Mouse (Mus musculus) thymus, postnatal 25 days (tissue): ENCODE results near the gene Rtel1.
A peak's percentile ranks its signal among the peaks of the same experiment; 100 is the strongest.

Experiments used
- DNase-seq: peaks from one replicate; pipeline ENCODE4 v3.0.0; 2022

The Rtel1 gene

DNA sequence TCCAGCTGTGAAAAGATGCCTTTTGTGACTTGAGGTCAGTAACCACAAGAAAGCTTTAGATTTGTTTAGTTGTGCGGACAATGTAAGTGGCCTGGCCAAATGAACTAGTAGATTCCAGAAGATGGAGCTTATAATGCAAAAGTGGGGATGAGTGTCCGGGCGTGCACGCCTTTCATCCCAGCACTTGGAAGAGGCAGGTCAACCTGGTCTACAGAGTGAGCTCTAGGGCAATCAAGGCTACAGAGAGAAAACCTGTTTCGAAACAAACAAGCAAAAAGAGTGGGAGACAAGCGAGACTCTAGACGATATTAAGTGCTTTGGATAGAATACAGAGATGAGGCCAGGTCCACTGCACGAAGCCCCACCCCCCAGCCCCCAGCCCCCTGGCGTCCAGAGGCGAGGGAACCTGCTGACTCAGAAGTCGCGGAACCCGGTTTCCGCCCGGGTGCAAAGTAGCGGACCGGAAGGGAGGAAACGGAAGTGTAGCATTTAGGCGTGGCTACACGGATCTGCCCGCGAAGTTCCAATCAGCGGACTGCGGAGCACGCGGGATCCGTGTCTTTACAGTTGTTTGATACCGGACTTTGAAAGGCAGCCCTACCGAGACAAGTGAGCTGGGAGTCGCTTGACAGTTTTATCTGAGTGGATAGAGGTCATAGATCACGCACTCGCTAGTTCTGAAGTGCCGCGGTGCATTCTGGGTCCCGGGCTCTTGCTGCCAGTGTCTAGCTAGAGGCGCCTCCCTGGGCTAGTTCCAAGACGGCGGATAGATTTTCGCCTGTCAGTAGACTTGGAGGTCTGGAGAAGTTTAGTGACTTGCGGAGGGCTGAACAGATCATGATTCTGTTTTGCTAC, at the start of gene Rtel1:
Gene Rtel1, plus strand, starts transcription at position 492 of the 855 bp plus-strand sequence.
- DNase-seq = peak; percentile 86

DNA sequence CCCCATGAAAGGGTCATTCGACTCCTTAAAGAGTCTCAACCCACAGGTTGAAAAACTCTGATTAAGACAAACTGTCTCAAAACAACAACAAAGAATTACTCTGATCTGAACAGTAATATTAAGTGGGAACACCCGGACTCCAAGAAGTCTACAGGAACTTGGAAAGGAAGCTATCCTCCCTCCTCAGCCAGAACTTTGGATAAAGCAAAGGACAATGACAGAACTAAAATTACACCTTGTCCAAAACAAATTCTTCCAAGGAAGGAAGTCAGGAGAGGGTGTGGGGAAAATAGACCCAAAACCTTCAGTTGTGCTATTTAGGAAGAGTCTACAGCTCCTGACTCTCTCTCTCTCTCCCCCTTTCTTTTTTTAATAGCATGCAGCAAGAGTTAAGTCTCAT, 47.4 kb upstream of the Rtel1 start:
- DNase-seq = no peak

DNA sequence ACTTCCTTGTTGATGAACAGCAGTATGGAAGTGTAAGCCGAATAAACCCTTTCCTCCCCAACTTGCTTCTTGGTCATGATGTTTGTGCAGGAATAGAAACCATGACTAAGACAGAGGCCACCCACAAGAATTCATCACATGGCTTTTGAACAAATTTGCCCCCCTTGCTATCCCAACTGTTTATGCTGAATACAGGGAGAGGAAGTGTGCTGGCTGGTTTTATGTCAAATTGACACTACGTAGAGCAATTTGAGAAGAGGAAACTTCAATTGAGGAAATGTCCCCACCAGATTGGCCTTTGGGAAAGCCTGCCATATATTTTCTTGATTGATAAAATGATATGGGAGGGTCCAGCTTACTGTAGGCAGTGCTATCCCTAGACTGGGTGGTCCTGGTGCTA, 45.7 kb upstream of the Rtel1 start:
- no peak for DNase-seq

DNA sequence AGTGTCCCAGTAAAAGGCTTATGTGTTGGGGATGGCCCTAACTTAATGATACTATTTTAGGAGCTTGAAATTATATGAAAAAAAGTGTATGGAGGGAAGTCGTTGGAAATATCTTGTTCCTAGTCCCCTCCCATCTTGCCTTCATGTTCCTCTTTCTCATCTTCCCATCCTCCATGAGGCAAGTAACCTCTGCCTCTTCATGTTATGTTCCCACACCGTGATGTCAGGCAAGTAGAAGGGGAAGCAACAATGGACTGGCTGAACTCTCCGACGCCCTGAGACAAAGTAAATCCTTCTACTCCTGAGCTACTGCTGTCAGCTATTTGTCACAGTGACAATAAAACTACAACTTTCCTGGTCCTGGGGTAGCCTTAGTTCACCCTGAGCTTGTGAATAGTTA, 44.9 kb upstream of the Rtel1 start:
- no peak for DNase-seq

DNA sequence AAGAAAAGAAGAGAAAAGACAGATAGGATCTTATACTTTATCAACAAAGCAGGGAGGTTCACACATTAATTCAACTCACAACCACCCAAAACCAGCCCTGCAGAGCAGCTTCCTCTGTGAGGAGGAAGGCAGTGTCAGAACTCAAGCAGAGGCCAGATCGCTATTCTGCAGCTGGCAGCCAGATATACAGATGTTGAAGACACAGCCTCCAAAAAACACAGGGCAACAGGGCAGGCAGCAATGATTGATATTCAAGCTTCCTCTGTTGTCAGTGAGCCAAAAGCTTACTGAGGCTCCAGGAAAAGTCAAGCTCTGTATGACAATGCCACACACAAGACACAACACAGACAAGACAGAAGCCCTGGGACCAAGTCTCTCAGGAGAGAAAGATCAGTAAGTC, 42.8 kb upstream of the Rtel1 start:
- no peak for DNase-seq

DNA sequence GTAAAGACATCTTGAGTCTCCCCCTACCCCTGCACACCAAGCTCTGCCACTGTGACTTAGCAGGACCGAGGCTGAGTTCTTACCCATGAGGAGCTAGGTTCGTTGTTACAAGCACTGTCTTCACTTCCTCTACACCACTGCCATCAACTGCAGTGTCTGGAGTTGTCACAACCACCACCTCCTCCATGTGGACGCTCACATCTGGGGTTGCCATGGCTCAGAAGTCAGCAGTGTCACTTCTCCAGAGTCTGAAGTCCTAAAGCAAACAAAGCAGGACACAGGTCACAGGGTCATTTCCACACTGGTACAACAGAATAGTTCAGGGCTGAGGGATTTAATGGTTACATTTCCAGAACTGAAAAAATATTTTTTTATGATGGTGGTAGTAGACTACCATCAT, 41.7 kb upstream of the Rtel1 start:
- DNase-seq = no peak

DNA sequence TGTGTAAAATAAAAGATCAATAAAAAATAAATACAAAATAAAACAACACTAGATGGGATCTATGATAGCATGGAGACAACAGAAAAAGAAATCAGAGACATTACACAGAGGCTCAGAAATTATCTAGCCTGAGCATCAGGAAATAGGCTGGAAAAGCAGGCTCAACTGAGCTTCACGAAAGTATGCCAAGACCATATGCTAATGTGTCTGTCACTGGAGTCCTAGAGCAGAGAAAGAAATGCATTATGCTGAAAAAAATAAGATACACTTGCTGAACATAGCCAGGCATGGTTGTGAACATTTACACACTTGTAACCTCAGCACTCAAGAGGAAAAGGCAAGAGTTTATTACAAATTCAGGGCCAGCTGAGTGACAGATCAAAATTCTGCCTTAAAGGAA, 39.6 kb upstream of the Rtel1 start:
- DNase-seq = no peak

- DNase-seq = no peak
These were observed 32.8 kb upstream of the Rtel1 start for GRCm38 (mm10) chr2:181286629-181287337.

- DNase-seq = peak; percentile 88
These were observed 32.1 kb upstream of the Rtel1 start for GRCm38 (mm10) chr2:181287338-181287957.

GRCm38 (mm10) chr2:181287958-181288350, 31.6 kb upstream of the Rtel1 start, which contains the start of gene Gmeb2:
TSS of gene Gmeb2 (minus strand) at chr2:181288035.
- peak; percentile 91 for DNase-seq

- DNase-seq = no peak
These were observed 30.8 kb upstream of the Rtel1 start for GRCm38 (mm10) chr2:181288691-181289090.

- no peak for DNase-seq
These were observed 28.6 kb upstream of the Rtel1 start for GRCm38 (mm10) chr2:181290937-181291336.

DNA sequence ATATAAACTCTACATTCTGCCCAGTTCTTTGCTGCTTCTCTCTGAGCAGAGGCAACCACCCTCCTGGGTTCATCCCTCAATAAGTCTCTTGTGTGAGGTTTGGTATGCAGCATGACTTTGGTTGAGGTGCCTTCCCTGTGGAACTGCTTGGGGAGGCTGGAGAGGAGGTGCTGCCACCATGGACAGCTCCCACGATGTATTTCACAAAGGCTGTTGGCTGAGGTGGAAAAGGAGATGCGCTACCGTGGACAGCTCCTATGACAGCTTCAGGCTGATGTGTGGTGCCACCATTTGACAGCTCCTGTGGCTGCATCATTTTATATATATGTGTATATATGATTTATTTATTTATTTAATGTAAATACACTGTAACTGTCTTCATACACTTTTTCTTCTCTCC, 17.5 kb upstream of the Rtel1 start:
- DNase-seq = peak; percentile 35

- no peak for DNase-seq
These were observed 14.6 kb upstream of the Rtel1 start for GRCm38 (mm10) chr2:181304944-181305343.

DNA sequence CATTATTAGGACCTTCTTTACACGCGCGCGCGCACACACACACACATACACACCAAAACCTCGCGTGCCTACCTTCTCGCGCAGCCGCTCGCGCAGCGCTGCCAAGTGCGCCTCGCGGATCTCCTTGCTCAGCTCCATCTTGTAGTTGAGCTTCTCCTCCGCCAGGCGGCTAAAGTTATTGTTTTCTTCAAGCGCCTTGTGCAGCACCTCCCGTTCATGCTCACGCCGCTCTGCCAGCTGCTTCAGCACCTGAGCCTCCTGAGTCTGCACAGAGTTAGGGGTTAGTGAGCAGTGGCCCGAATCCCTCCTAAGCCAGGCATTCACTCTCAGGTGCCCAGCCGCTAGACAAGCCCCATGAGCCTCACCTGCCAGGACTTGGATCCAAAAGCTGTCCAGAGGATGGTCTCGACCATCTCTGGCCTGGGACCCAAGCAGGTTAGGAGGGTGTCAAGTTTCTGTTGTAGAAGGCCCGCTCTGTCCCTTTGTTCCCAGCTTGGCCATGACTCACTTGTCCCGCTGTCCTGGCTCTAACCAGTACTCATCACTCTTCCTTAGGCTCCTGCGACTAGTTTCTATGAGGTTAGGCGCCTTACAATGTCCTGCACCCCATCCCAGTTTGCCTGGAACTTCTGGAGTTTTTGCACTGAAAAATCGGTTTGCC, 12.3 kb upstream of the Rtel1 start:
- peak; percentile 74 for DNase-seq

GRCm38 (mm10) chr2:181312435-181312834, 7.1 kb upstream of the Rtel1 start:
- no peak for DNase-seq

DNA sequence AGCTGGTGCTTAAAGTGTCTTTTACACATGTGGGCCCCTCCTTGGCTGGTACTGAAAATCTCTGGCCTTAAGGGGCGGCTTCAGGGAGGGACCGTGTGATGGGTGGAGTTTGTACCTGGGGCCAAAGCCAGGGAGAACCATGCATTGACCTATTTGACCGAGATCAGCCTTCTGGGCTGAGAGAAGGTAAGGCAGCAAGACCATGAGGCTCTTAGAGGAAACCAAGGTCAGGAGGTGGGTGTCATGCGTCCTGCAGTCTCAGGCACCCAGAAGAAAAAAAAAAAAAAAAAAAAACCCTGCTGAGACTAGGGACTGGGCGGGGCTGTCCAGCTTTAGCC, 6.6 kb upstream of the Rtel1 start:
- no peak for DNase-seq

GRCm38 (mm10) chr2:181313344-181314079, 6.0 kb upstream of the Rtel1 start:
- no peak for DNase-seq

GRCm38 (mm10) chr2:181314080-181314810, 5.3 kb upstream of the Rtel1 start, which contains the start of gene Stmn3:
TSS of gene Stmn3 (minus strand) at chr2:181314500.
- no peak for DNase-seq

- no peak for DNase-seq
These were observed 562 bp downstream of the Rtel1 start for GRCm38 (mm10) chr2:181320103-181320499.

GRCm38 (mm10) chr2:181322136-181322535, 2.6 kb downstream of the Rtel1 start:
- DNase-seq = no peak

DNA sequence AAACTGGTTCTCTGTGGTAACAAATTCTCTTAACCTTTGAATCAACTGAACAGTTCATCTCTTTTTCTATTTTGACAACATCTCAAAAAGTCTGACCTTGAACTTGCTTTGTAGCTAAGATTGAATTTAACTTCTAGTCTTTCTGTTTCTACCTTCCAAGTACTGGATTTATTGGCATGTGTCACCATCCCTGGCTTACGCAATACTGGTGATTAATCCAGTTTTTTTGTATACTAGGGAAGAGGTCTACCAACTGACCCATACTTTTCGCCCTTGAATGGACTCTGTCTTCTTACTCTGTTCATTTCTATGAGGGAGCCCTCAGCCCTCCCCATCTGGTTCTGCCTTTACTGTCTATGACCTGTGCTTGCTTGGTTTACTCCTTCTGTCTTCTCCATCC, 6.6 kb downstream of the Rtel1 start:
- no peak for DNase-seq
